Mouse (Mus musculus) G1E (cell line): Measurements from ENCODE around the gene Egfl7.

Experiments used
- CTCF ChIP-seq: IDR thresholded peaks from 2 replicates; pipeline ENCODE4 v1.5.1; 2012; ENCODE audit warnings: low read depth, low read length, inconsistent platforms, mixed read lengths
- GATA1 ChIP-seq: IDR thresholded peaks from 2 replicates; pipeline ENCODE4 v1.6.1; 2012; ENCODE audit warnings: borderline replicate concordance, low read length, inconsistent platforms, mixed read lengths
- TAL1 ChIP-seq: conservative IDR thresholded peaks from 2 replicates; pipeline ENCODE4 v1.6.1; 2012; ENCODE audit warnings: low read depth, low read length, inconsistent platforms, mixed read lengths

DNA sequence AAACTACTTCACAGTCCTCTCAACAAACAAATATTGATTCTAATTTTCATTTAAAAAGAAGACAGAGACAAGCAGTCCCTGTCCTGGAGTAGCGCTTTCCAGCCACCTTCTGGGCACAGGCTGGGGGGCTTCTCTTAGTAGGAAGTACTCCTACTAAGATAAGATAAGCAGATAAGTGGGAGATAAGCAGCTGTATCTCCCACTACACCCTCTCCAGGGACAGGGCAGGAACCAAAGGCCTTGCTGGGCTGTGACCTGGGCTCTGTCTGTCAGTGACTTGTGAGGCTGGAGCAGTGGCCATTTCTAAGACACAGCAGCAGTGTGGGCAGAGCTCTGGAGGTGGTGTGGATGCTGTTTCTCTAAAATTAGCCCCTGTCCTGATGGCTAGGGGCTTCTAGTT is 4.4 kb upstream of the Egfl7 start:
- TF ChIP-seq CTCF (no peak), TAL1 (no peak; the same call in 1 of the 2 replicates), GATA1 (no peak)
